Mouse (Mus musculus) spleen, adult 2 months (tissue): ENCODE results near the gene Sbno1. TPM values are rescaled to one million over a fixed set of nuclear protein-coding genes. Genes with fewer than 3 reads are reported as not detected.

ENCODE experiments used
- DNase-seq, 2 experiments: peaks; one replicate each; pipeline versions ENCODE4 v3.0.0 to v3.0.0-alpha.2; 2012 to 2021; ENCODE audit warnings: low spot score in 2 of 2, low read depth in 1 of 2
- H3K27ac ChIP-seq: fragments of 200-500 bp; 2 replicates; pipeline ENCODE4 v1.5.1; 2012; ENCODE audit warnings: low read length, inconsistent platforms; ENCODE audit not compliant: insufficient read depth
- H3K27me3 ChIP-seq: fragments of 200-500 bp; 2 replicates; pipeline ENCODE4 v1.6.1; 2012; ENCODE audit warnings: mild to moderate bottlenecking, moderate library complexity, low read length, inconsistent platforms; ENCODE audit not compliant: control insufficient read depth, insufficient read depth
- H3K36me3 ChIP-seq: fragments of 200-500 bp; 2 replicates; pipeline ENCODE4 v1.6.1; 2012; ENCODE audit warnings: mild to moderate bottlenecking, low read length, inconsistent platforms; ENCODE audit not compliant: control insufficient read depth, insufficient read depth
- H3K4me1 ChIP-seq: fragments of 200-500 bp; 2 replicates; pipeline ENCODE4 v1.6.1; 2011; ENCODE audit warnings: inconsistent platforms; ENCODE audit not compliant: control insufficient read depth, insufficient read depth, insufficient read length
- H3K4me3 ChIP-seq: fragments of 200-500 bp; 2 replicates; pipeline ENCODE4 v1.5.1; 2011; ENCODE audit warnings: mild to moderate bottlenecking, inconsistent platforms; ENCODE audit not compliant: insufficient read depth, insufficient read length; ENCODE audit errors: extremely low read depth
- CTCF ChIP-seq: fragments of 200-500 bp; IDR thresholded peaks from 2 replicates; pipeline ENCODE4 v1.5.1; 2011; ENCODE audit warnings: mild to moderate bottlenecking, inconsistent platforms; ENCODE audit not compliant: insufficient read depth, insufficient read length, insufficient replicate concordance; ENCODE audit errors: extremely low read depth
- POLR2A ChIP-seq: fragments of 200-500 bp; IDR thresholded peaks from 2 replicates; pipeline ENCODE4 v1.6.1; 2011; ENCODE audit warnings: low read depth, low read length, inconsistent platforms
- WGBS: fragments of 180-500 bp; shearing (Covaris S2); methylation state at CpG from one replicate; pipeline ENCODE4 v1.1.7; 2018; 5-methylcytosine and 5-hydroxymethylcytosine counted together
- polyA plus RNA-seq: library from polyadenylated mRNA; depleted of rRNA; stranded (reverse); fragments of >200 nt; gene quantifications from 2 replicates; pipeline ENCODE4 v1.2.3, GENCODE M21; 2012; rRNA removed

Gene Sbno1
- 12.2 and 14.4 TPM in 2 replicates for polyA plus RNA-seq

- peak; percentile 91 to 94 for DNase-seq
- H3K4me1 ChIP-seq = no peaks in the 10 kb centered on the region
- peak within 1 kb of the TSS; percentile 96 for H3K27ac ChIP-seq
- no peaks in the 10 kb centered on the region for H3K36me3 ChIP-seq
- WGBS = 2% methylated on average over 49 of the region's 81 CpGs
- H3K4me3 ChIP-seq = peak within 1 kb of the TSS; percentile 96
- no peaks in the 10 kb centered on the region for H3K27me3 ChIP-seq
- TF ChIP-seq POLR2A = peak; percentile 35; the same call in 1 of the 2 replicates
- TF ChIP-seq CTCF = no peak
Observed at GRCm38 (mm10) chr5:124425412-124426259, at the start of gene Sbno1. Sbno1 (minus strand) TSS chr5:124426001.

DNA sequence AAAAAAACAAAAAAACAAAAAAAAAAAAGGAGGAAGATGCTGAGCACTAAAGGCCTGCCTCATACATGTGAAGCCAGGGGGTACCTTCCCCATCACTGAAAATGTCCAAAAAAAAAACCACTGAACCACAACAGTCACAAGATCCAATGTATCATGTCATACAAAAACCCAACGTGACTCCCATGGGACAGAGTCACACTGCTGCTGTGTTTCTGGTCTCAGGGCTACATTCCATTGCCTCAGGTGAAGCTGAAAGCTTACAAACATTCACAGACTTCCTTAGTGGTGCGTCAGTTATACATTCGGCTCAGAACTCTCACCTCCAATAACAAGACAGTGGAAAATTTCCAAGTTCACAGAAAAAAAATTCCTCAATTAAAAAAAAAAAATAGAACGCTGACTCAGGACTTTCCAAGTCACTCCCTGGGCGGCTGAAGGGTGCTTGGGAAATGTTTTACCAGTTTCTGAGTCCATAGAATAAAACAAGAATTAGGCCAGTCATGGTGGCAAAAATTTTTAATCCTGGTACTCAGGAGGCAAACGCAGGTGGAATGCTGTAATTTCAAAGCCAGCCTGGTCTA is 44.9 kb upstream of the Sbno1 start:
- TF ChIP-seq POLR2A = no peak
- TF ChIP-seq CTCF = no peak
- no peaks in the 10 kb centered on the region for H3K27me3 ChIP-seq

DNA sequence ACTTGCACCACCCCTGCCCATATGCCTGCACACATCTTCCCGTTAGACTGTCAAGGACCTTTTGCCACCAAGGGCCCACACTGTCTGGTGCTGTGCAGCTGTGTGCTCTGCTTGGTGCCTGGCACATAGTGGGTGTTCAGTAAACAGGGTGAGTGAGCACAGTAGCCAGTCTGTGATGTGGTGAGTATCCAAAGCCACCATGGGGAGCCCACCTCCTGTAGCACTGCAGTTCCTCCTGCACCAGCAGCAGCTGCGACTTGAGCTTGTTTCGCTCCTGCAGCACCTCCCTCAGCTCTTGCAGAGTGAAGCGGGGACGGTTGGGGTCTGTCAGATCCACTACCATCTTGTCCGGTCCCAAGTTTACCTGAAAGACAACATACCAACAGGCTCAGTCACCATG is 43.7 kb upstream of the Sbno1 start:
- no peak overlapping the region for H3K27ac ChIP-seq
- no peaks in the 10 kb centered on the region for H3K27me3 ChIP-seq
- H3K36me3 ChIP-seq = peaks cover 24% of the 10 kb centered on the region
- H3K4me1 ChIP-seq = no peaks in the 10 kb centered on the region; the same call in 1 of the 2 replicates
- no peak overlapping the region for H3K4me3 ChIP-seq
- TF ChIP-seq CTCF (no peak), POLR2A (no peak)
- 89% methylated on average over 6 of the region's 6 CpGs for WGBS
- DNase-seq = no peak

More for the DNA sequence above, 44.9 kb upstream of the Sbno1 start:
- Histone ChIP-seq H3K4me1 (no peaks in the 10 kb centered on the region; the same call in 1 of the 2 replicates), H3K36me3 (peaks cover 22% of the 10 kb centered on the region), H3K27ac (no peak overlapping the region), H3K4me3 (no peak overlapping the region)
- WGBS = 73% methylated on average over 6 of the region's 6 CpGs
- peak in 1 of 2 experiments; percentile 57 for DNase-seq

DNA sequence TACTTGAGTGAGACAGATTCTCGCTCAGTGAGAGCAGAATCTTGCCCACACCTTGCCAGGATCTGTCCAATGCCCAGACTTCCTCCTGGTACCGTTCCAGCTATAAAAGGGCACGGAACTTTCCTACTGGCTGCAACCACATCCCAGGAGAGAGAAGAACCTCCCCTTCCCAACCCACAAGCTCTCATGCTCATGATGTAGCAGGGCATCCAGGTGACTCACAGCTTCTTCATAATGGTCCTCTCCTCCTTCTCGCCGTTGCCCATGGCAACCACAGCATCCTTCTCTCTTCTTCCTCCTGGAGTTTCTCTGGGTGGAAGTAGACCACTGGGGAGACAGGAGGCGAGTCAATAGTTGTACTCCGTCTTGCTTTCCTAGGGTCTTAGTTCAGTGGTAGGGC is 42.6 kb upstream of the Sbno1 start:
- 92% methylated on average over 7 of the region's 7 CpGs for WGBS
- DNase-seq = no peak
- Histone ChIP-seq H3K27ac (no peak overlapping the region), H3K27me3 (no peaks in the 10 kb centered on the region), H3K36me3 (peaks cover 24% of the 10 kb centered on the region), H3K4me3 (no peak overlapping the region), H3K4me1 (no peaks in the 10 kb centered on the region; the same call in 1 of the 2 replicates)
- TF ChIP-seq CTCF (no peak), POLR2A (no peak)

DNA sequence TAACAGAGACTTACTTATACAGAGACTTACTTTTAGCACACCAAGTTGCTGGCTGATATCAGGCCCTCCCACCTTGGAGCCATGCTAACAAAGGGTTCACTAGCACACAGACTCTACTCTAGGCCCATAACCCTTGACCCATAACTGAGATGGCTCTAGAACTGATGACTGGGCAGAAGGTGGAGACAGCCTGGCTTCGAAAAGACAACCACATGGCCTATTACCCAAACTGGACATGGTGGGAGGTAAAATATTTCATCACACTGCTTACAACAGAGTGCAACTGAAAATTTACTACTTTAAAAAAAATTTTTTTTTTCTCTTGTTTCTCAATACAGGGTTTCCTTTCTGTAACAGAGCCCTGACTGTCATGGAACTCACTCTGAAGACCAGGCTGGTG is 42.0 kb upstream of the Sbno1 start:
- no peak for TF ChIP-seq CTCF
- TF ChIP-seq POLR2A = no peak
- no peaks in the 10 kb centered on the region for H3K27me3 ChIP-seq

DNA sequence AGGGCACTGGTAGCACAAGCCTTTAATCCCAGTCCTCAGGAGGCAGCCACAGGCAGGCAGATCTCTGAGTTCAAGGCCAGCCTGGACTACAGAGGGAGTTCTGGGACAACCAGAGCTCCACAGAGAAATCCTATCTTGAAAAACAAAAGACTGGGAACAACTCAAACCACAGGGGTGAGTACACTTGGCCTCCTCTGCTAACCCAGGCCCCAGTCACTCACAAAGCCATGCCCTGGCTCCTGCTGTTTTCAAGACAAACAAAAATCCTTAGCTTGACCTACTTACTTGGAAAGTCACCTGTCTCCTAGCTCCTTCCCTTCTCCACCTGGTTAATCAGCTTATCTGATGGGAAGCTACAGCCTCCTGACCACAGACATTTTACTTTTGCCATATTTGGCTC is 39.1 kb upstream of the Sbno1 start:
- DNase-seq = no peak
- H3K36me3 ChIP-seq = peaks cover 43% of the 10 kb centered on the region
- H3K27ac ChIP-seq = no peak overlapping the region
- TF ChIP-seq CTCF = no peak
- no peak for TF ChIP-seq POLR2A
- H3K27me3 ChIP-seq = no peaks in the 10 kb centered on the region
- H3K4me1 ChIP-seq = no peaks in the 10 kb centered on the region
- H3K4me3 ChIP-seq = no peak overlapping the region

More for the DNA sequence above, 42.0 kb upstream of the Sbno1 start:
- WGBS = 87% methylated on average over 1 of the region's 1 CpGs
- Histone ChIP-seq H3K36me3 (peaks cover 28% of the 10 kb centered on the region), H3K27ac (no peak overlapping the region), H3K4me1 (no peaks in the 10 kb centered on the region; the same call in 1 of the 2 replicates), H3K4me3 (no peak overlapping the region)
- DNase-seq = no peak
